Mouse (Mus musculus): Measurements from ENCODE around the gene Akap2.

GRCm38 (mm10) chr4:57913021-57913420 is 195.6 kb downstream of the Akap2 start:
- TF ChIP-seq USF1 (IDR thresholded peaks at IDR 0.05; ENCODE audit: low read depth) (no peak), MAX (IDR thresholded peaks at IDR 0.05; ENCODE audit: low read depth) (no peak), POLR2A (IDR thresholded peaks at IDR 0.05; ENCODE audit: insufficient read length, low read depth) (no peak), E2F4 (IDR thresholded peaks at IDR 0.05; ENCODE audit: insufficient read depth) (no peak), MYOG (IDR thresholded peaks at IDR 0.05; ENCODE audit: control insufficient read depth in 1 of 3, insufficient read depth in 1 of 3, insufficient read length in 2 of 3, low read depth in 2 of 3) (no peak), TCF3 (IDR thresholded peaks at IDR 0.05; ENCODE audit: insufficient read length, low read depth) (no peak), SRF (IDR thresholded peaks at IDR 0.05; ENCODE audit: control insufficient read depth, insufficient read length, low read depth) (no peak), TCF12 (IDR thresholded peaks at IDR 0.05; ENCODE audit: insufficient read depth, poor library complexity, severe bottlenecking) (no peak), MYOD1 (IDR thresholded peaks at IDR 0.05; ENCODE audit: control insufficient read depth in 1 of 3, insufficient read length in 2 of 3, low read depth in 2 of 3) (no peak), REST (IDR thresholded peaks at IDR 0.05; ENCODE audit: insufficient read depth, insufficient read length) (no peak)
